Mouse (Mus musculus) lung, postnatal 0 days (tissue): ENCODE results near the gene Dph1.

Source experiments
- CTCF ChIP-seq: IDR thresholded peaks from 2 replicates; pipeline ENCODE4 v1.5.1; 2016; ENCODE audit warnings: antibody characterized with exemption, mild to moderate bottlenecking
- EP300 ChIP-seq: IDR thresholded peaks from 2 replicates; pipeline ENCODE4 v1.6.1; 2016; ENCODE audit warnings: antibody characterized with exemption, mild to moderate bottlenecking, control low read depth

GRCm38 (mm10) chr11:75191841-75192240 lies 800 bp upstream of the Dph1 start:
- no peak for TF ChIP-seq CTCF
- TF ChIP-seq EP300: no peak
